Mouse (Mus musculus) liver, postnatal 0 days (tissue): ENCODE results near the gene Zc3h18. TPM values are rescaled to one million over a fixed set of nuclear protein-coding genes. Genes with fewer than 3 reads are reported as not detected.

Experiments
- ATAC-seq: fragments of 200-750 bp; cut with Nextera tagmentation; 2 replicates; pipeline ENCODE4 v1.8.0; 2017; ENCODE audit warnings: mild to moderate bottlenecking, moderate library complexity
- DNase-seq: peaks from one replicate; pipeline ENCODE4 v3.0.0-alpha.2; 2016
- H3K27ac ChIP-seq: fragments of 300-500 bp; sonication (generic); 2 replicates; pipeline ENCODE4 v1.5.1; 2014; ENCODE audit warnings: antibody characterized with exemption, moderate library complexity, mild to moderate bottlenecking, low read depth
- H3K27me3 ChIP-seq: fragments of 300-500 bp; sonication (generic); 2 replicates; pipeline ENCODE4 v1.6.1; 2014; ENCODE audit warnings: low read length, control low read depth, mixed read lengths; ENCODE audit not compliant: insufficient read depth
- H3K36me3 ChIP-seq: fragments of 300-500 bp; sonication (generic); replicated peaks from 2 replicates; pipeline ENCODE4 v1.6.1; 2014; ENCODE audit warnings: mild to moderate bottlenecking, control low read depth, low read length, moderate library complexity, mixed read lengths; ENCODE audit not compliant: insufficient read depth
- H3K4me1 ChIP-seq: fragments of 300-500 bp; sonication (generic); 2 replicates; pipeline ENCODE4 v1.6.1; 2014; ENCODE audit warnings: antibody characterized with exemption, mild to moderate bottlenecking, control low read depth; ENCODE audit not compliant: insufficient read depth
- H3K4me2 ChIP-seq: fragments of 300-500 bp; sonication (generic); 2 replicates; pipeline ENCODE4 v1.6.1; 2014; ENCODE audit warnings: low read depth, mild to moderate bottlenecking, low read length, moderate library complexity, mixed read lengths
- H3K4me3 ChIP-seq: fragments of 300-500 bp; sonication (generic); 2 replicates; pipeline ENCODE4 v1.5.1; 2014; ENCODE audit warnings: low read depth, low read length
- H3K9ac ChIP-seq: fragments of 300-500 bp; sonication (generic); replicated peaks from 2 replicates; pipeline ENCODE4 v1.6.1; 2014; ENCODE audit warnings: mild to moderate bottlenecking, moderate library complexity
- H3K9me3 ChIP-seq: fragments of 300-500 bp; sonication (generic); 2 replicates; pipeline ENCODE4 v1.6.1; 2016; ENCODE audit warnings: mild to moderate bottlenecking, control low read depth, low read length, mixed read lengths
- CTCF ChIP-seq: sonication (generic); IDR thresholded peaks from 2 replicates; pipeline ENCODE4 v1.5.1; 2016; ENCODE audit warnings: antibody characterized with exemption, low read depth
- EP300 ChIP-seq: IDR thresholded peaks from 2 replicates; pipeline ENCODE4 v1.6.1; 2016; ENCODE audit warnings: antibody characterized with exemption, low read depth, mild to moderate bottlenecking
- WGBS: fragments of 180-500 bp; shearing (Covaris S2); extraction: QIAGEN DNeasy Blood & Tissue Kit; methylation state at CpG from one replicate; pipeline ENCODE4 v1.1.7; 2014; ENCODE audit not compliant: insufficient replicate concordance; 5-methylcytosine and 5-hydroxymethylcytosine counted together
- polyA plus RNA-seq: library from polyadenylated mRNA; unstranded; fragments of >200 nt; fragmentation: Nextera tagmentation; extraction: Ambion mirVana; gene quantifications from 2 replicates; pipeline ENCODE4 v1.2.1, GENCODE M21; 2015

The Zc3h18 gene
- polyA plus RNA-seq, 1 experiment from 2014 or later = 15.6 TPM

- no peak for ATAC-seq
- 65% methylated on average over 6 of the region's 6 CpGs for WGBS
- Histone ChIP-seq H3K27ac (no peak overlapping the region), H3K9me3 (no peaks in the 10 kb centered on the region), H3K4me2 (no peak overlapping the region), H3K9ac (no peak overlapping the region), H3K36me3 (no peaks in the 10 kb centered on the region), H3K27me3 (peaks cover 4% of the 10 kb centered on the region), H3K4me1 (peaks cover 6% of the 10 kb centered on the region), H3K4me3 (no peak overlapping the region)
- DNase-seq = no peak
- TF ChIP-seq EP300 (no peak), CTCF (no peak)
Observed at GRCm38 (mm10) chr8:122454409-122454808, 78.0 kb downstream of the Zc3h18 start.

- Histone ChIP-seq H3K9ac (no peak overlapping the region), H3K4me3 (no peak overlapping the region), H3K27me3 (peaks cover 23% of the 10 kb centered on the region), H3K9me3 (no peaks in the 10 kb centered on the region), H3K4me2 (no peak overlapping the region), H3K36me3 (no peaks in the 10 kb centered on the region), H3K4me1 (peaks cover 30% of the 10 kb centered on the region), H3K27ac (no peak overlapping the region)
- ATAC-seq = no peak
- no peak for TF ChIP-seq CTCF
- no peak for TF ChIP-seq EP300
- DNase-seq = no peak
- 70% methylated on average over 11 of the region's 11 CpGs for WGBS
Observed at GRCm38 (mm10) chr8:122457171-122457570, 80.8 kb downstream of the Zc3h18 start.

GRCm38 (mm10) chr8:122459218-122459900 is 83.0 kb downstream of the Zc3h18 start:
- Histone ChIP-seq H3K4me2 (0 out of 2 replicates have a peak overlapping the region, but pooled peaks have one; percentile 63), H3K27ac (no peak overlapping the region), H3K4me3 (no peak overlapping the region), H3K4me1 (peaks cover 50% of the 10 kb centered on the region), H3K9me3 (no peaks in the 10 kb centered on the region), H3K36me3 (no peaks in the 10 kb centered on the region), H3K27me3 (peaks cover 23% of the 10 kb centered on the region), H3K9ac (no peak overlapping the region)
- ATAC-seq = no peak
- no peak for DNase-seq
- 50% methylated on average over 6 of the region's 6 CpGs for WGBS
- no peak for TF ChIP-seq EP300
- TF ChIP-seq CTCF = peak; percentile 52

GRCm38 (mm10) chr8:122459990-122460389 is 83.6 kb downstream of the Zc3h18 start:
- TF ChIP-seq CTCF = no peak
- no peak for TF ChIP-seq EP300
- Histone ChIP-seq H3K9ac (no peak overlapping the region), H3K9me3 (no peaks in the 10 kb centered on the region), H3K27me3 (peaks cover 23% of the 10 kb centered on the region), H3K4me2 (peak overlapping the region; percentile 63), H3K4me3 (peak overlapping the region; percentile 31), H3K4me1 (peaks cover 52% of the 10 kb centered on the region), H3K27ac (no peak overlapping the region), H3K36me3 (no peaks in the 10 kb centered on the region)
- 23% methylated on average over 7 of the region's 7 CpGs for WGBS
- ATAC-seq (no peak), DNase-seq (no peak)

- Histone ChIP-seq H3K4me3 (peak within 1 kb of the TSS; percentile 31), H3K9ac (no peak within 1 kb of the TSS; the same call in 1 of the 2 replicates), H3K36me3 (0 out of 2 replicates have a peak, but pooled peaks cover 2% of the 10 kb centered on the region), H3K9me3 (no peaks in the 10 kb centered on the region), H3K27me3 (peaks cover 23% of the 10 kb centered on the region), H3K27ac (no peak within 1 kb of the TSS; the same call in 1 of the 2 replicates), H3K4me2 (peak within 1 kb of the TSS; percentile 63), H3K4me1 (peaks cover 52% of the 10 kb centered on the region)
- 4% methylated on average over 56 of the region's 56 CpGs for WGBS
- TF ChIP-seq CTCF = no peak
- TF ChIP-seq EP300 = no peak
- ATAC-seq (peak; percentile 86), DNase-seq (peak; percentile 82)
Observed at GRCm38 (mm10) chr8:122460524-122461472, 84.4 kb downstream of the Zc3h18 start, which contains the start of gene Snai3. TSS of gene Snai3 (minus strand) at chr8:122460733.
